Mouse (Mus musculus): Measurements from ENCODE around the gene Sema7a. TPM values are rescaled to one million over a fixed set of nuclear protein-coding genes. Genes with fewer than 3 reads are reported as not detected.

The Sema7a gene
- total and polyA plus RNA-seq, 3 experiments: 0.03 TPM; not detected in 2

GRCm38 (mm10) chr9:58008336-58009014, 68.6 kb downstream of the Sema7a start (continued):
- no peak for TF ChIP-seq ZNF384 (IDR thresholded peaks at IDR 0.05; ENCODE audit: low read depth, low read length)

GRCm38 (mm10) chr9:58009015-58009362, 69.1 kb downstream of the Sema7a start:
- H3K27me3 ChIP-seq (ENCODE audit: control insufficient read depth in 1 of 2, insufficient read depth in 2 of 2, low read length in 2 of 2): peaks cover 29 to 30% of the 10 kb centered on the region in 2 experiments
- no peak overlapping the region for H3K4me3 ChIP-seq (ENCODE audit: control insufficient read depth in 1 of 2, insufficient read depth in 1 of 2, low read depth in 2 of 2, low read length in 2 of 2)
- no peaks in the 10 kb centered on the region for H3K4me1 ChIP-seq (ENCODE audit: control insufficient read depth in 1 of 2, insufficient read depth in 2 of 2, low read length in 2 of 2)
- DNase-seq (ENCODE audit: low read depth, low spot score): no peak
- no peak overlapping the region for H3K9ac ChIP-seq (ENCODE audit: control insufficient read depth, low read depth, low read length, poor library complexity, severe bottlenecking)
- no peaks in the 10 kb centered on the region for H3K9me3 ChIP-seq (replicated peaks; ENCODE audit: insufficient read depth, low read length)
- H3K27ac ChIP-seq (ENCODE audit: control insufficient read depth, low read depth, low read length): no peak overlapping the region
- TF ChIP-seq POLR2AphosphoS5 (IDR thresholded peaks at IDR 0.05; ENCODE audit: borderline replicate concordance, low read depth, low read length): no peak
- no peak for TF ChIP-seq USF1 (IDR thresholded peaks at IDR 0.05; ENCODE audit: low read depth, low read length)
- no peak for TF ChIP-seq NELFE (IDR thresholded peaks at IDR 0.05; ENCODE audit: low read depth, low read length)
- no peak for TF ChIP-seq ZKSCAN1 (IDR thresholded peaks at IDR 0.05; ENCODE audit: low read depth, low read length)
- no peak for TF ChIP-seq MAZ (IDR thresholded peaks at IDR 0.05; ENCODE audit: low read depth, low read length)
- no peak for TF ChIP-seq CHD2 (IDR thresholded peaks at IDR 0.05; ENCODE audit: low read length)
- TF ChIP-seq UBTF (IDR thresholded peaks at IDR 0.05; ENCODE audit: borderline replicate concordance, insufficient read depth, low read depth, low read length): no peak
- TF ChIP-seq USF2 (IDR thresholded peaks at IDR 0.05; ENCODE audit: borderline replicate concordance in 1 of 2, insufficient read depth in 1 of 2, low read depth in 1 of 2, low read length in 2 of 2): no peak
- TF ChIP-seq E2F4 (IDR thresholded peaks at IDR 0.05; ENCODE audit: borderline replicate concordance, low read depth, low read length): no peak
- no peak for TF ChIP-seq MYC (IDR thresholded peaks at IDR 0.05; ENCODE audit: low read depth, low read length)
- no peak for TF ChIP-seq CHD1 (IDR thresholded peaks at IDR 0.05; ENCODE audit: low read depth, low read length)
- no peaks in the 10 kb centered on the region for H3K79me2 ChIP-seq (ENCODE audit: control insufficient read depth, insufficient read depth, low read length, poor library complexity)
- H3K36me3 ChIP-seq (ENCODE audit: control insufficient read depth in 1 of 2, insufficient read depth in 2 of 2, low read length in 2 of 2): no peaks in the 10 kb centered on the region

- TF ChIP-seq GATA1 (IDR thresholded peaks at IDR 0.05; ENCODE audit: low read depth, low read length) (no peak), RAD21 (IDR thresholded peaks at IDR 0.05; ENCODE audit: low read depth, low read length) (peak; percentile 29), USF1 (IDR thresholded peaks at IDR 0.05; ENCODE audit: low read depth, low read length) (no peak), CTCF (IDR thresholded peaks at IDR 0.05 in 2 of 3, conservative IDR thresholded peaks at IDR 0.05 in 1 of 3; ENCODE audit: control insufficient read depth in 1 of 3, insufficient read depth in 1 of 3, low read depth in 2 of 3, low read length in 3 of 3, poor library complexity in 1 of 3, severe bottlenecking in 1 of 3) (peak; percentile 31 to 58 (median 48); a peak in 5 of 6 replicates), MEF2A (IDR thresholded peaks at IDR 0.05; ENCODE audit: extremely low read depth, insufficient replicate concordance, low read depth, low read length, poor library complexity, severe bottlenecking) (no peak), SMC3 (IDR thresholded peaks at IDR 0.05; ENCODE audit: low read depth, low read length) (peak; percentile 27), MYB (IDR thresholded peaks at IDR 0.05; ENCODE audit: low read depth, low read length) (no peak), ZKSCAN1 (IDR thresholded peaks at IDR 0.05; ENCODE audit: low read depth, low read length) (no peak), POLR2AphosphoS2 (IDR thresholded peaks at IDR 0.05; ENCODE audit: low read length) (no peak)
These were observed 69.7 kb downstream of the Sema7a start for GRCm38 (mm10) chr9:58009588-58009987.

More at GRCm38 (mm10) chr9:58009588-58009987, 69.7 kb downstream of the Sema7a start:
- Histone ChIP-seq H3K9ac (ENCODE audit: control insufficient read depth, low read depth, low read length, poor library complexity, severe bottlenecking) (no peak overlapping the region), H3K36me3 (ENCODE audit: control insufficient read depth in 1 of 2, insufficient read depth in 2 of 2, low read length in 2 of 2) (no peaks in the 10 kb centered on the region), H3K4me3 (ENCODE audit: control insufficient read depth in 1 of 2, insufficient read depth in 1 of 2, low read depth in 2 of 2, low read length in 2 of 2) (no peak overlapping the region), H3K79me2 (ENCODE audit: control insufficient read depth, insufficient read depth, low read length, poor library complexity) (no peaks in the 10 kb centered on the region), H3K27ac (ENCODE audit: control insufficient read depth, low read depth, low read length) (no peak overlapping the region), H3K4me1 (ENCODE audit: control insufficient read depth in 1 of 2, insufficient read depth in 2 of 2, low read length in 2 of 2) (no peaks in the 10 kb centered on the region), H3K27me3 (ENCODE audit: control insufficient read depth in 1 of 2, insufficient read depth in 2 of 2, low read length in 2 of 2) (peaks cover 27 to 28% of the 10 kb centered on the region in 2 experiments), H3K9me3 (replicated peaks; ENCODE audit: insufficient read depth, low read length) (no peaks in the 10 kb centered on the region)
- DNase-seq (ENCODE audit: low read depth, low spot score): peak; percentile 50

All from MEL (cell line).